Mouse (Mus musculus) cortical plate, adult 2 months (tissue): Measurements from ENCODE around the gene Dbn1.

ENCODE experiments used
- CTCF ChIP-seq: fragments of 200-500 bp; IDR thresholded peaks from 2 replicates; pipeline ENCODE4 v1.5.1; 2011; ENCODE audit warnings: mild to moderate bottlenecking, control low read depth, low read length; ENCODE audit not compliant: insufficient read depth; ENCODE audit errors: extremely low read depth
- POLR2A ChIP-seq: fragments of 200-500 bp; IDR thresholded peaks from 2 replicates; pipeline ENCODE4 v1.6.1; 2011; ENCODE audit warnings: mild to moderate bottlenecking, low read length, control low read depth; ENCODE audit not compliant: insufficient read depth; ENCODE audit errors: extremely low read depth

GRCm38 (mm10) chr13:55510332-55510667, 22.4 kb upstream of the Dbn1 start:
- TF ChIP-seq CTCF (no peak), POLR2A (no peak)
